Mouse (Mus musculus) liver, embryonic 15.5 days (tissue): ENCODE measurements around the gene Smarcd2. TPM values are rescaled to one million over a fixed set of nuclear protein-coding genes. Genes with fewer than 3 reads are reported as not detected.

Experiments
- ATAC-seq: fragments of 200-750 bp; cut with Nextera tagmentation; 2 replicates; pipeline ENCODE4 v1.8.0; 2017; ENCODE audit warnings: moderate number of reproducible peaks, mild to moderate bottlenecking, moderate library complexity; ENCODE audit not compliant: insufficient read depth
- H3K27ac ChIP-seq: fragments of 300-500 bp; sonication (generic); replicated peaks from 2 replicates; pipeline ENCODE4 v1.5.1; 2015; ENCODE audit warnings: mild to moderate bottlenecking, inconsistent platforms
- H3K27me3 ChIP-seq: fragments of 300-500 bp; sonication (generic); 2 replicates; pipeline ENCODE4 v1.6.1; 2015; ENCODE audit warnings: mild to moderate bottlenecking, inconsistent platforms
- H3K36me3 ChIP-seq: fragments of 300-500 bp; sonication (generic); replicated peaks from 2 replicates; pipeline ENCODE4 v1.6.1; 2015; ENCODE audit warnings: moderate library complexity, mild to moderate bottlenecking, inconsistent platforms
- H3K4me1 ChIP-seq: fragments of 300-500 bp; sonication (generic); replicated peaks from 2 replicates; pipeline ENCODE4 v1.6.1; 2015; ENCODE audit warnings: inconsistent platforms
- H3K4me2 ChIP-seq: fragments of 300-500 bp; sonication (generic); 2 replicates; pipeline ENCODE4 v1.6.1; 2015; ENCODE audit warnings: moderate library complexity, mild to moderate bottlenecking, inconsistent platforms
- H3K4me3 ChIP-seq: fragments of 300-500 bp; sonication (generic); replicated peaks from 2 replicates; pipeline ENCODE4 v1.5.1; 2015; ENCODE audit warnings: mild to moderate bottlenecking, inconsistent platforms
- H3K9ac ChIP-seq: fragments of 300-500 bp; sonication (generic); 2 replicates; pipeline ENCODE4 v1.6.1; 2015; ENCODE audit warnings: moderate library complexity, mild to moderate bottlenecking, inconsistent platforms
- H3K9me3 ChIP-seq: fragments of 300-500 bp; sonication (generic); replicated peaks from 2 replicates; pipeline ENCODE4 v1.6.1; 2016; ENCODE audit warnings: inconsistent platforms
- WGBS: fragments of 180-500 bp; shearing (Covaris S2); methylation state at CpG from one replicate; pipeline ENCODE4 v1.1.7; 2015; ENCODE audit warnings: mixed read lengths; ENCODE audit not compliant: insufficient replicate concordance; 5-methylcytosine and 5-hydroxymethylcytosine counted together
- polyA plus RNA-seq: library from polyadenylated mRNA; unstranded; fragments of >200 nt; fragmentation: Nextera tagmentation; extraction: Ambion mirVana; gene quantifications from 2 replicates; pipeline ENCODE4 v1.2.1, GENCODE M21; 2015

The Smarcd2 gene
- polyA plus RNA-seq, 1 experiment from 2014 or later: 26.7 TPM

- Histone ChIP-seq H3K9ac (no peak overlapping the region), H3K27ac (0 out of 2 replicates have a peak overlapping the region, but pooled peaks have one; percentile 33), H3K9me3 (no peaks in the 10 kb centered on the region), H3K36me3 (no peaks in the 10 kb centered on the region), H3K4me2 (no peak overlapping the region), H3K27me3 (no peaks in the 10 kb centered on the region), H3K4me3 (no peak overlapping the region), H3K4me1 (no peaks in the 10 kb centered on the region; the same call in 1 of the 2 replicates)
- no peak; the same call in 1 of the 2 replicates for ATAC-seq
- 57% methylated on average over 10 of the region's 10 CpGs for WGBS
Measured at GRCm38 (mm10) chr11:106305348-106306064, 32.7 kb upstream of the Smarcd2 start.

GRCm38 (mm10) chr11:106302634-106303033 is 29.9 kb upstream of the Smarcd2 start:
- 10% methylated on average over 2 of the region's 2 CpGs for WGBS
- H3K27me3 ChIP-seq: no peaks in the 10 kb centered on the region
- no peak overlapping the region for H3K27ac ChIP-seq
- peak; percentile 56 for ATAC-seq
- no peaks in the 10 kb centered on the region; the same call in 1 of the 2 replicates for H3K4me1 ChIP-seq
- H3K4me2 ChIP-seq: no peak overlapping the region
- no peaks in the 10 kb centered on the region for H3K36me3 ChIP-seq
- no peak overlapping the region for H3K9ac ChIP-seq
- no peaks in the 10 kb centered on the region for H3K9me3 ChIP-seq
- H3K4me3 ChIP-seq: no peak overlapping the region

GRCm38 (mm10) chr11:106301765-106302164 is 29.0 kb upstream of the Smarcd2 start, which contains the start of gene Gh:
Gene Gh (minus strand): TSS chr11:106301865.
- H3K4me3 ChIP-seq: no peak within 1 kb of the TSS

GRCm38 (mm10) chr11:106291861-106292260 is 19.1 kb upstream of the Smarcd2 start:
- Histone ChIP-seq H3K9me3 (no peaks in the 10 kb centered on the region), H3K4me1 (no peaks in the 10 kb centered on the region), H3K27me3 (no peaks in the 10 kb centered on the region), H3K4me2 (no peak overlapping the region), H3K9ac (no peak overlapping the region), H3K27ac (no peak overlapping the region), H3K4me3 (no peak overlapping the region), H3K36me3 (no peaks in the 10 kb centered on the region)
- whole genome bisulfite sequencing: 55% methylated on average over 2 of the region's 2 CpGs
- ATAC-seq: no peak

More at GRCm38 (mm10) chr11:106301765-106302164, 29.0 kb upstream of the Smarcd2 start, which contains the start of gene Gh:
- Histone ChIP-seq H3K9me3 (no peaks in the 10 kb centered on the region), H3K4me1 (no peaks in the 10 kb centered on the region), H3K9ac (no peak within 1 kb of the TSS), H3K36me3 (no peaks in the 10 kb centered on the region), H3K27ac (no peak within 1 kb of the TSS), H3K4me2 (no peak within 1 kb of the TSS), H3K27me3 (no peaks in the 10 kb centered on the region)
- 68% methylated on average over 9 of the region's 9 CpGs for WGBS
- ATAC-seq: no peak

GRCm38 (mm10) chr11:106290376-106290775 is 17.6 kb upstream of the Smarcd2 start:
- Histone ChIP-seq H3K36me3 (no peaks in the 10 kb centered on the region), H3K9me3 (no peaks in the 10 kb centered on the region), H3K9ac (no peak overlapping the region), H3K27ac (no peak overlapping the region), H3K27me3 (no peaks in the 10 kb centered on the region), H3K4me3 (no peak overlapping the region), H3K4me1 (no peaks in the 10 kb centered on the region), H3K4me2 (no peak overlapping the region)
- no peak for ATAC-seq
- 70% methylated on average over 5 of the region's 5 CpGs for WGBS

GRCm38 (mm10) chr11:106289369-106289768 is 16.6 kb upstream of the Smarcd2 start:
- Histone ChIP-seq H3K4me3 (no peak overlapping the region), H3K36me3 (no peaks in the 10 kb centered on the region), H3K4me2 (no peak overlapping the region), H3K4me1 (no peaks in the 10 kb centered on the region), H3K9ac (no peak overlapping the region), H3K9me3 (no peaks in the 10 kb centered on the region), H3K27me3 (no peaks in the 10 kb centered on the region), H3K27ac (no peak overlapping the region)
- WGBS: 65% methylated on average over 8 of the region's 8 CpGs
- no peak for ATAC-seq

GRCm38 (mm10) chr11:106286987-106287386 is 14.2 kb upstream of the Smarcd2 start:
- ATAC-seq: no peak
- Histone ChIP-seq H3K4me1 (no peaks in the 10 kb centered on the region), H3K4me3 (no peak overlapping the region), H3K9me3 (no peaks in the 10 kb centered on the region), H3K27ac (no peak overlapping the region), H3K9ac (no peak overlapping the region), H3K4me2 (no peak overlapping the region), H3K27me3 (no peaks in the 10 kb centered on the region), H3K36me3 (no peaks in the 10 kb centered on the region)
- 61% methylated on average over 11 of the region's 11 CpGs for WGBS

- Histone ChIP-seq H3K4me3 (no peak overlapping the region), H3K9ac (no peak overlapping the region), H3K27me3 (no peaks in the 10 kb centered on the region), H3K36me3 (no peaks in the 10 kb centered on the region), H3K27ac (no peak overlapping the region), H3K4me2 (no peak overlapping the region), H3K4me1 (no peaks in the 10 kb centered on the region), H3K9me3 (no peaks in the 10 kb centered on the region)
- 71% methylated on average over 7 of the region's 7 CpGs for WGBS
- no peak for ATAC-seq
Measured at GRCm38 (mm10) chr11:106286206-106286605, 13.4 kb upstream of the Smarcd2 start.

GRCm38 (mm10) chr11:106284126-106284525 is 11.4 kb upstream of the Smarcd2 start:
- H3K27me3 ChIP-seq: no peaks in the 10 kb centered on the region
- no peaks in the 10 kb centered on the region for H3K4me1 ChIP-seq
- H3K4me3 ChIP-seq: no peak overlapping the region
- no peak overlapping the region for H3K4me2 ChIP-seq
- no peak overlapping the region for H3K27ac ChIP-seq
- no peak overlapping the region for H3K9ac ChIP-seq
- ATAC-seq: no peak
- no peaks in the 10 kb centered on the region for H3K36me3 ChIP-seq
- WGBS: 64% methylated on average over 8 of the region's 8 CpGs
- no peaks in the 10 kb centered on the region for H3K9me3 ChIP-seq

GRCm38 (mm10) chr11:106283371-106283770 is 10.6 kb upstream of the Smarcd2 start:
- no peaks in the 10 kb centered on the region for H3K36me3 ChIP-seq
- H3K27ac ChIP-seq: no peak overlapping the region
- ATAC-seq: no peak
- no peak overlapping the region for H3K4me2 ChIP-seq
- H3K9ac ChIP-seq: no peak overlapping the region
- H3K4me1 ChIP-seq: no peaks in the 10 kb centered on the region
- H3K4me3 ChIP-seq: no peak overlapping the region
- WGBS: 55% methylated on average over 4 of the region's 4 CpGs
- H3K27me3 ChIP-seq: no peaks in the 10 kb centered on the region
- H3K9me3 ChIP-seq: no peaks in the 10 kb centered on the region

GRCm38 (mm10) chr11:106282452-106282851 is 9.7 kb upstream of the Smarcd2 start:
- 62% methylated on average over 6 of the region's 6 CpGs for WGBS
- H3K4me3 ChIP-seq: no peak overlapping the region
- H3K9me3 ChIP-seq: no peaks in the 10 kb centered on the region
- no peak overlapping the region for H3K4me2 ChIP-seq
- no peak for ATAC-seq
- H3K4me1 ChIP-seq: no peaks in the 10 kb centered on the region
- no peaks in the 10 kb centered on the region; the same call in 1 of the 2 replicates for H3K27me3 ChIP-seq
- no peak overlapping the region for H3K27ac ChIP-seq
- no peak overlapping the region for H3K9ac ChIP-seq
- H3K36me3 ChIP-seq: no peaks in the 10 kb centered on the region
